Mouse (Mus musculus): ENCODE data around the gene Sema4d. TPM values are rescaled to one million over a fixed set of nuclear protein-coding genes. Genes with fewer than 3 reads are reported as not detected.
A peak's percentile ranks its signal among the peaks of the same experiment; 100 is the strongest.

Gene Sema4d
- total and polyA plus RNA-seq, 3 experiments = 6.9 to 20.3 TPM; not detected in 1

- 0 out of 2 replicates have a peak, but pooled peaks have one; percentile 6 for TF ChIP-seq TAL1 (IDR thresholded peaks at IDR 0.05; ENCODE audit: low read length)
Observed at GRCm38 (mm10) chr13:51648237-51648636, 145.3 kb downstream of the Sema4d start (continued).

GRCm38 (mm10) chr13:51647770-51648169, 145.8 kb downstream of the Sema4d start:
- peak overlapping the region; percentile 65 to 96 for H3K4me3 ChIP-seq (ENCODE audit: control insufficient read depth in 1 of 2, insufficient read depth in 1 of 2, low read depth in 2 of 2, low read length in 2 of 2)
- H3K79me2 ChIP-seq (ENCODE audit: control insufficient read depth, insufficient read depth, low read length, poor library complexity) = peaks cover 55% of the 10 kb centered on the region
- peak overlapping the region; percentile 95 for H3K9ac ChIP-seq (ENCODE audit: control insufficient read depth, low read depth, low read length, poor library complexity, severe bottlenecking)
- peaks cover 2 to 13% of the 10 kb centered on the region in 2 experiments for H3K4me1 ChIP-seq (ENCODE audit: control insufficient read depth in 1 of 2, insufficient read depth in 2 of 2, low read length in 2 of 2)
- no peaks in the 10 kb centered on the region for H3K27me3 ChIP-seq (ENCODE audit: control insufficient read depth in 1 of 2, insufficient read depth in 2 of 2, low read length in 2 of 2)
- H3K9me3 ChIP-seq (replicated peaks; ENCODE audit: insufficient read depth, low read length) = no peaks in the 10 kb centered on the region
- peaks cover 11 to 41% of the 10 kb centered on the region in 2 experiments for H3K36me3 ChIP-seq (ENCODE audit: control insufficient read depth in 1 of 2, insufficient read depth in 2 of 2, low read length in 2 of 2)
- DNase-seq (ENCODE audit: low read depth, low spot score) = peak; percentile 58
- H3K27ac ChIP-seq (ENCODE audit: control insufficient read depth, low read depth, low read length) = peak overlapping the region; percentile 81
- peak; percentile 13; the same call in 1 of the 2 replicates for TF ChIP-seq TBP (IDR thresholded peaks at IDR 0.05; ENCODE audit: low read depth, low read length)
- TF ChIP-seq POLR2AphosphoS2 (IDR thresholded peaks at IDR 0.05; ENCODE audit: low read length) = peak; percentile 62
- TF ChIP-seq HCFC1 (IDR thresholded peaks at IDR 0.05; ENCODE audit: low read depth, low read length) = no peak
- TF ChIP-seq ZMIZ1 (IDR thresholded peaks at IDR 0.05; ENCODE audit: low read depth, low read length) = 0 out of 2 replicates have a peak, but pooled peaks have one; percentile 45
- TF ChIP-seq GATA1 (IDR thresholded peaks at IDR 0.05; ENCODE audit: low read depth, low read length) = no peak
- TF ChIP-seq EP300 (IDR thresholded peaks at IDR 0.05; ENCODE audit: low read depth in 1 of 2, low read length in 2 of 2) = no peak
- no peak for TF ChIP-seq USF1 (IDR thresholded peaks at IDR 0.05; ENCODE audit: low read depth, low read length)
- no peak for TF ChIP-seq GABPA (IDR thresholded peaks at IDR 0.05; ENCODE audit: low read depth, low read length)
- peak; percentile 85 for TF ChIP-seq CHD1 (IDR thresholded peaks at IDR 0.05; ENCODE audit: low read depth, low read length)
- no peak for TF ChIP-seq MAFK (IDR thresholded peaks at IDR 0.05; ENCODE audit: borderline replicate concordance, low read depth, low read length)
- no peak for TF ChIP-seq RCOR1 (IDR thresholded peaks at IDR 0.05; ENCODE audit: low read depth, low read length)
- no peak for TF ChIP-seq USF2 (IDR thresholded peaks at IDR 0.05; ENCODE audit: borderline replicate concordance in 1 of 2, insufficient read depth in 1 of 2, low read depth in 1 of 2, low read length in 2 of 2)
- no peak for TF ChIP-seq CHD2 (IDR thresholded peaks at IDR 0.05; ENCODE audit: low read length)
- TF ChIP-seq JUND (IDR thresholded peaks at IDR 0.05; ENCODE audit: low read depth, low read length) = no peak
- TF ChIP-seq ELF1 (IDR thresholded peaks at IDR 0.05; ENCODE audit: low read depth, low read length) = no peak
- TF ChIP-seq MXI1 (IDR thresholded peaks at IDR 0.05; ENCODE audit: low read depth, low read length) = peak; percentile 32; the same call in 1 of the 2 replicates
- no peak for TF ChIP-seq MYB (IDR thresholded peaks at IDR 0.05; ENCODE audit: low read depth, low read length)
